Mouse (Mus musculus): Measurements from ENCODE around the gene Emilin1. TPM values are rescaled to one million over a fixed set of nuclear protein-coding genes. Genes with fewer than 3 reads are reported as not detected.

The Emilin1 gene
- polyA plus RNA-seq, 1 experiment from 2014 or later, result 61.8 TPM

- no peaks in the 10 kb centered on the region for H3K9me3 ChIP-seq (replicated peaks)
- H3K27me3 ChIP-seq (ENCODE audit: low read depth, poor library complexity, severe bottlenecking), result peaks cover 12% of the 10 kb centered on the region
- peaks cover 62% of the 10 kb centered on the region for H3K4me1 ChIP-seq
- no peak overlapping the region for H3K27ac ChIP-seq (replicated peaks)
- peaks cover 14% of the 10 kb centered on the region for H3K36me3 ChIP-seq
- no peak overlapping the region for H3K4me3 ChIP-seq
- no peak for DNase-seq (ENCODE audit: low spot score)
- 89% methylated on average over 7 of the region's 7 CpGs for WGBS
Observed at GRCm38 (mm10) chr5:30909863-30910262, 3.3 kb upstream of the Emilin1 start.

- no peak overlapping the region for H3K27ac ChIP-seq (replicated peaks)
- H3K36me3 ChIP-seq, result peaks cover 8% of the 10 kb centered on the region
- H3K4me1 ChIP-seq, result peaks cover 63% of the 10 kb centered on the region
- H3K27me3 ChIP-seq (ENCODE audit: low read depth, poor library complexity, severe bottlenecking), result peaks cover 12% of the 10 kb centered on the region
- H3K4me3 ChIP-seq, result no peak overlapping the region
- DNase-seq (ENCODE audit: low spot score), result no peak
- no peaks in the 10 kb centered on the region for H3K9me3 ChIP-seq (replicated peaks)
Observed at GRCm38 (mm10) chr5:30910481-30910880, 2.7 kb upstream of the Emilin1 start.

GRCm38 (mm10) chr5:30912156-30912555, 1.0 kb upstream of the Emilin1 start:
- WGBS, result 71% methylated on average over 5 of the region's 5 CpGs
- H3K9me3 ChIP-seq (replicated peaks), result no peaks in the 10 kb centered on the region
- H3K4me1 ChIP-seq, result peaks cover 62% of the 10 kb centered on the region
- H3K27ac ChIP-seq (replicated peaks), result peak overlapping the region; percentile 87
- H3K4me3 ChIP-seq, result no peak overlapping the region
- H3K36me3 ChIP-seq, result no peaks in the 10 kb centered on the region
- H3K27me3 ChIP-seq (ENCODE audit: low read depth, poor library complexity, severe bottlenecking), result peaks cover 12% of the 10 kb centered on the region
- DNase-seq (ENCODE audit: low spot score), result no peak

- no peaks in the 10 kb centered on the region for H3K9me3 ChIP-seq (replicated peaks)
- peak overlapping the region; percentile 87 for H3K27ac ChIP-seq (replicated peaks)
- no peak for DNase-seq (ENCODE audit: low spot score)
- peak overlapping the region; percentile 41 for H3K4me3 ChIP-seq
- H3K36me3 ChIP-seq, result peaks cover 9% of the 10 kb centered on the region
- H3K27me3 ChIP-seq (ENCODE audit: low read depth, poor library complexity, severe bottlenecking), result peaks cover under 1% of the 10 kb centered on the region; the same call in 1 of the 2 replicates
- WGBS, result 79% methylated on average over 7 of the region's 7 CpGs
- peaks cover 56% of the 10 kb centered on the region for H3K4me1 ChIP-seq
Observed at GRCm38 (mm10) chr5:30914101-30914635, 966 bp downstream of the Emilin1 start.

- WGBS, result 85% methylated on average over 6 of the region's 6 CpGs
- Histone ChIP-seq H3K4me1 (peaks cover 56% of the 10 kb centered on the region), H3K4me3 (peak overlapping the region; percentile 41), H3K36me3 (peaks cover 10% of the 10 kb centered on the region), H3K27me3 (ENCODE audit: low read depth, poor library complexity, severe bottlenecking) (peaks cover 4% of the 10 kb centered on the region; the same call in 1 of the 2 replicates), H3K9me3 (replicated peaks) (no peaks in the 10 kb centered on the region), H3K27ac (replicated peaks) (peak overlapping the region; percentile 87)
- no peak for DNase-seq (ENCODE audit: low spot score)
Observed at GRCm38 (mm10) chr5:30914849-30915248, 1.6 kb downstream of the Emilin1 start.

- Histone ChIP-seq H3K4me3 (peak overlapping the region; percentile 41), H3K27me3 (ENCODE audit: low read depth, poor library complexity, severe bottlenecking) (peaks cover 10% of the 10 kb centered on the region), H3K36me3 (peaks cover 10% of the 10 kb centered on the region), H3K4me1 (peaks cover 59% of the 10 kb centered on the region), H3K9me3 (replicated peaks) (no peaks in the 10 kb centered on the region), H3K27ac (replicated peaks) (peak overlapping the region; percentile 87)
- 67% methylated on average over 9 of the region's 9 CpGs for WGBS
- no peak for DNase-seq (ENCODE audit: low spot score)
Observed at GRCm38 (mm10) chr5:30915456-30915855, 2.3 kb downstream of the Emilin1 start.

- WGBS, result 10% methylated on average over 7 of the region's 7 CpGs
- H3K4me3 ChIP-seq, result peak overlapping the region; percentile 41
- DNase-seq (ENCODE audit: low spot score), result peak; percentile 86
- peak overlapping the region; percentile 87 for H3K27ac ChIP-seq (replicated peaks)
- H3K9me3 ChIP-seq (replicated peaks), result no peaks in the 10 kb centered on the region
- peaks cover 14% of the 10 kb centered on the region for H3K27me3 ChIP-seq (ENCODE audit: low read depth, poor library complexity, severe bottlenecking)
- peaks cover 10% of the 10 kb centered on the region for H3K36me3 ChIP-seq
- peaks cover 64% of the 10 kb centered on the region for H3K4me1 ChIP-seq
Observed at GRCm38 (mm10) chr5:30915974-30916433, 2.8 kb downstream of the Emilin1 start.

GRCm38 (mm10) chr5:30916841-30917240, 3.6 kb downstream of the Emilin1 start:
- no peak for DNase-seq (ENCODE audit: low spot score)
- H3K27me3 ChIP-seq (ENCODE audit: low read depth, poor library complexity, severe bottlenecking), result peaks cover 14% of the 10 kb centered on the region
- peaks cover 73% of the 10 kb centered on the region for H3K4me1 ChIP-seq
- H3K4me3 ChIP-seq, result no peak overlapping the region
- 92% methylated on average over 9 of the region's 9 CpGs for WGBS
- H3K36me3 ChIP-seq, result peaks cover 10% of the 10 kb centered on the region
- H3K9me3 ChIP-seq (replicated peaks), result no peaks in the 10 kb centered on the region
- H3K27ac ChIP-seq (replicated peaks), result peak overlapping the region; percentile 87; the same call in 1 of the 2 replicates

- Histone ChIP-seq H3K4me1 (peaks cover 74% of the 10 kb centered on the region), H3K4me3 (no peak overlapping the region), H3K36me3 (peaks cover 10% of the 10 kb centered on the region), H3K9me3 (replicated peaks) (no peaks in the 10 kb centered on the region), H3K27ac (replicated peaks) (no peak overlapping the region), H3K27me3 (ENCODE audit: low read depth, poor library complexity, severe bottlenecking) (peaks cover 15% of the 10 kb centered on the region)
- DNase-seq (ENCODE audit: low spot score), result no peak
- 90% methylated on average over 11 of the region's 11 CpGs for whole genome bisulfite sequencing
Observed at GRCm38 (mm10) chr5:30917348-30917747, 4.1 kb downstream of the Emilin1 start.

- H3K4me1 ChIP-seq, result peaks cover 74% of the 10 kb centered on the region
Observed at GRCm38 (mm10) chr5:30917891-30918670, 4.9 kb downstream of the Emilin1 start.

GRCm38 (mm10) chr5:30918691-30919090, 5.5 kb downstream of the Emilin1 start:
- no peak overlapping the region for H3K27ac ChIP-seq (replicated peaks)
- H3K27me3 ChIP-seq (ENCODE audit: low read depth, poor library complexity, severe bottlenecking), result peaks cover 28% of the 10 kb centered on the region
- WGBS, result 75% methylated on average over 8 of the region's 8 CpGs
- no peaks in the 10 kb centered on the region for H3K9me3 ChIP-seq (replicated peaks)
- DNase-seq (ENCODE audit: low spot score), result no peak
- H3K4me1 ChIP-seq, result peaks cover 68% of the 10 kb centered on the region
- peaks cover 10% of the 10 kb centered on the region for H3K36me3 ChIP-seq
- H3K4me3 ChIP-seq, result 0 out of 2 replicates have a peak overlapping the region, but pooled peaks have one; percentile 22

More at GRCm38 (mm10) chr5:30917891-30918670, 4.9 kb downstream of the Emilin1 start:
- Histone ChIP-seq H3K9me3 (replicated peaks) (no peaks in the 10 kb centered on the region), H3K27ac (replicated peaks) (0 out of 2 replicates have a peak overlapping the region, but pooled peaks have one; percentile 14), H3K4me3 (0 out of 2 replicates have a peak overlapping the region, but pooled peaks have one; percentile 22), H3K27me3 (ENCODE audit: low read depth, poor library complexity, severe bottlenecking) (peaks cover 22% of the 10 kb centered on the region), H3K36me3 (peaks cover 10% of the 10 kb centered on the region)
- 85% methylated on average over 31 of the region's 31 CpGs for WGBS
- no peak for DNase-seq (ENCODE audit: low spot score)

- H3K4me1 ChIP-seq, result peaks cover 55% of the 10 kb centered on the region
- no peaks in the 10 kb centered on the region for H3K9me3 ChIP-seq (replicated peaks)
- H3K27ac ChIP-seq (replicated peaks), result no peak overlapping the region
- H3K27me3 ChIP-seq (ENCODE audit: low read depth, poor library complexity, severe bottlenecking), result peaks cover 39% of the 10 kb centered on the region
- peak overlapping the region; percentile 60; the same call in 1 of the 2 replicates for H3K4me3 ChIP-seq
- no peak for DNase-seq (ENCODE audit: low spot score)
- peaks cover 10% of the 10 kb centered on the region for H3K36me3 ChIP-seq
- 76% methylated on average over 11 of the region's 11 CpGs for WGBS
Observed at GRCm38 (mm10) chr5:30919831-30920614, 6.8 kb downstream of the Emilin1 start.

Measured in midbrain, embryonic 10.5 days (tissue).